Mouse (Mus musculus) kidney, postnatal 25 days (tissue): ENCODE measurements around the gene Krtcap3.

Source experiments
- DNase-seq, 2 experiments: peaks; one replicate each; pipeline ENCODE4 v3.0.0; 2021; ENCODE audit warnings: mixed read lengths in 2 of 2

Krtcap3 gene

GRCm38 (mm10) chr5:31253806-31254205, 2.3 kb downstream of the Krtcap3 start:
- peak in 1 of 2 experiments; percentile 46 for DNase-seq

- DNase-seq, result peak; percentile 49 to 76
These were observed 3.0 kb downstream of the Krtcap3 start for GRCm38 (mm10) chr5:31254452-31254851.

- no peak for DNase-seq
These were observed 3.4 kb downstream of the Krtcap3 start for GRCm38 (mm10) chr5:31254901-31255300.

- no peak for DNase-seq
These were observed 3.9 kb downstream of the Krtcap3 start for GRCm38 (mm10) chr5:31255381-31255780.

GRCm38 (mm10) chr5:31255971-31256370, 4.5 kb downstream of the Krtcap3 start:
- DNase-seq, result no peak

- DNase-seq, result no peak
These were observed 6.1 kb downstream of the Krtcap3 start for GRCm38 (mm10) chr5:31257616-31258015.

GRCm38 (mm10) chr5:31266101-31266500, 14.6 kb downstream of the Krtcap3 start:
- DNase-seq, result peak in 1 of 2 experiments; percentile 18

- DNase-seq, result peak; percentile 4 to 40
These were observed 16.2 kb downstream of the Krtcap3 start for GRCm38 (mm10) chr5:31267686-31268085.

- DNase-seq, result no peak
These were observed 21.5 kb downstream of the Krtcap3 start for GRCm38 (mm10) chr5:31273018-31273417.

- no peak for DNase-seq
These were observed 27.9 kb downstream of the Krtcap3 start for GRCm38 (mm10) chr5:31279245-31279988.

- DNase-seq, result no peak
These were observed 36.7 kb downstream of the Krtcap3 start for GRCm38 (mm10) chr5:31288225-31288624.

GRCm38 (mm10) chr5:31288655-31289054, 37.2 kb downstream of the Krtcap3 start:
- DNase-seq, result no peak

- DNase-seq, result no peak
These were observed 38.2 kb downstream of the Krtcap3 start for GRCm38 (mm10) chr5:31289626-31290230.

GRCm38 (mm10) chr5:31290521-31291360, 39.2 kb downstream of the Krtcap3 start, which contains the start of gene Ift172:
TSS of gene Ift172 (minus strand) at chr5:31291116.
- DNase-seq, result peak; percentile 97 to 99

GRCm38 (mm10) chr5:31291361-31291688, 39.8 kb downstream of the Krtcap3 start:
- no peak for DNase-seq

- no peak for DNase-seq
These were observed 43.6 kb downstream of the Krtcap3 start for GRCm38 (mm10) chr5:31294964-31295605.

- DNase-seq, result peak; percentile 18 to 59
These were observed 44.2 kb downstream of the Krtcap3 start, which contains the start of gene Fndc4 for GRCm38 (mm10) chr5:31295606-31296141. TSS of gene Fndc4 (minus strand) at chr5:31296080.

- no peak for DNase-seq
These were observed 45.7 kb downstream of the Krtcap3 start, which contains the start of gene Gckr for GRCm38 (mm10) chr5:31297047-31297757. TSS of gene Gckr (plus strand) at chr5:31297443.

GRCm38 (mm10) chr5:31297981-31298380, 46.5 kb downstream of the Krtcap3 start:
- DNase-seq, result peak; percentile 21 to 51

- no peak for DNase-seq
These were observed 47.0 kb downstream of the Krtcap3 start for GRCm38 (mm10) chr5:31298486-31298885.

GRCm38 (mm10) chr5:31301866-31302265, 50.4 kb downstream of the Krtcap3 start:
- DNase-seq, result no peak
